ENCODE assay signal across 16 mouse cellular contexts in the genomic region with DNA sequence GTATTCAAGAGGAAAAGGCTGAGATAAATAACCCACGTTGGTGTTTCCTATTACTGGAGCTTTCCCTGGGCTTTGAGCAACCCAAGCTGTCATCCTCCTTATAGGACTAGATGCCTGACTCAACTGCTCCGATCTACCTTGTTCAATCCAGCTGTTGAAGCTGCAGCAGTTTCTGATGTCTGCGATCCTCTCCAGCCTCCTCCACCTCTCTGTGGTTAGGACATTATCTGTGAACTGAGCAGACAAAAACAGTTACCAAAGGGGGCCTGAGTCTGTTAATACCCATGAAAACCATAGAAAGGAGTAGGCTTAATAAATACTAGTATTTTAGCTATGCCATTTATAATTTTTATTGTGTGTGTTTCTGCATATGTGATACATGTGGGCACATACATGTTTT.
"Had no signal": no experiment of that assay in that cellular context is flagged by ENCODE, and none has a peak within 500 bp of the region (broad histone marks: within the 10 kb centered on the region; RNA-seq: fewer than 3 reads in every experiment).

No protein-coding gene starts in this region.

- H3K4me2 ChIP-seq: stomach, embryonic 15.5 days had no signal

- H3K9me3 ChIP-seq: neural tube, embryonic 13.5 days; neural tube, embryonic 15.5 days; stomach, embryonic 15.5 days had no signal

- H3K27me3 ChIP-seq: neural tube, embryonic 13.5 days; neural tube, embryonic 15.5 days; stomach, embryonic 15.5 days had no signal

- H3K4me1 ChIP-seq: stomach, embryonic 15.5 days had no signal

- H3K9ac ChIP-seq: neural tube, embryonic 13.5 days; neural tube, embryonic 15.5 days; stomach, embryonic 15.5 days had no signal

- H3K4me3 ChIP-seq: neural tube, embryonic 13.5 days; neural tube, embryonic 15.5 days; stomach, embryonic 15.5 days had no signal

- H3K36me3 ChIP-seq: neural tube, embryonic 13.5 days; neural tube, embryonic 15.5 days; stomach, embryonic 15.5 days had no signal

- DNase-seq: retina, postnatal 1 day; right cerebral cortex, adult 18-20 months; right cerebral cortex, postnatal 14 days; right cerebral cortex, postnatal 25 days; right cerebral cortex, postnatal 4 days; spleen, adult 18-20 months; thymus, adult 18-20 months; thymus, adult 2 months; thymus, postnatal 14 days; thymus, postnatal 25 days; thymus, postnatal 36 days; thymus, postnatal 4 days had no signal

- H3K27ac ChIP-seq: neural tube, embryonic 13.5 days; neural tube, embryonic 15.5 days; stomach, embryonic 15.5 days; stomach, postnatal 0 days had no signal
